Mouse (Mus musculus) MEL-GATA-1-ER (cell line): ENCODE data around the gene Zfp422.
A peak's percentile ranks its signal among the peaks of the same experiment; 100 is the strongest.

Experiments
- DNase-seq: peaks from one replicate; pipeline ENCODE4 v3.0.0-alpha.2; 2012; ENCODE audit warnings: low read depth; ENCODE audit errors: extremely low read depth

The Zfp422 gene

DNA sequence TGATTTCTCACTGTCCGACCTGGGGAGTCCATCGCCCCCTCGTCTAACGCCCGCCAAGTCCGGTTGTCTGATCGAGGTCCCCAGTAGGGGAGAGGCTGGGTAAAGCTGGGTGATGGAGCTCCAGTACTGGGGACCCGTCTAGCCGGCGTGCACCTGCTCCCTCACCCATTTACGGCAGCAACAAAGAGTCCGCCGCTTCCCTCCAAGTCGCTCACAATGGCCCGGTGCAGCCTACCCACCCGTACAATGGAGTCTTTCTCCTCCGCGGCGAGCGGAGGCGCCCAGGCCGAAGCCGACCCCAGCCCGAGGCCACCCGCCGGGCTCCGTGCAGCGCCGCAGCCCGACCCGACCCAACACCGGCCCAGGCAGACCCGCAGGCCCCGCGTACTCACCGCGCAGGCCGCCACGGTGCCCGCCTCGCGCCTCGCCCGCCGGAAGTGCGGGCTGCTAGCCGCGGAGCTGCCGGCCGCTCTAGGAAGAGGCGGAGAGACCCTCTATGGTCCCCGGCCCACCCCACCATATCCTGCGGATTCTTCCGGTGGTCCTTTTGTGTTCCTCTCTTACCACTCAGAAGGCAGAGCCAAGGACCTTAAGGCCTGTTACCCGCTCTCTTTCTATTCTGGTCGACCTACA is at the start of gene Zfp422:
Gene Zfp422 (minus strand): TSS at position 461 of the 633 bp plus-strand sequence.
- DNase-seq, result no peak

DNA sequence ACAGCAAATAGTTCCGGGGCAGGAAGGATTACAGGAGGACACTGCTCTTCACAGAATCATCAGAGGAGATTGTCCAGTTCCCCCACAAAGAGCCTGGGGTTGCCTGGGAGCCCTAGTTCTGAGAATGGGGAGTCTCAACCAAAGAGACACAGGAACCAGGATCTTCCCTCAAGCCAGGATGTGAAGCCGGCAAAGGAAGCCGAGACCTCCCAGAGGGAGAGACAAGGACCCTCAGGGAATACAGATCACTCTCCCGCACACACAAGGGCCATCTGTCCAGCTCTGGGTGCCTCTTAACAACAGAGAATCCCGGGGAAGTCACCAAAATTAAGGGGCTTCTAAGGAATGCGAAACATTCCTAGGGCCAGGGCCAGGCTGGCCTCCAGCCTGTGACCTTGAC is 48.5 kb upstream of the Zfp422 start:
- DNase-seq, result no peak

DNA sequence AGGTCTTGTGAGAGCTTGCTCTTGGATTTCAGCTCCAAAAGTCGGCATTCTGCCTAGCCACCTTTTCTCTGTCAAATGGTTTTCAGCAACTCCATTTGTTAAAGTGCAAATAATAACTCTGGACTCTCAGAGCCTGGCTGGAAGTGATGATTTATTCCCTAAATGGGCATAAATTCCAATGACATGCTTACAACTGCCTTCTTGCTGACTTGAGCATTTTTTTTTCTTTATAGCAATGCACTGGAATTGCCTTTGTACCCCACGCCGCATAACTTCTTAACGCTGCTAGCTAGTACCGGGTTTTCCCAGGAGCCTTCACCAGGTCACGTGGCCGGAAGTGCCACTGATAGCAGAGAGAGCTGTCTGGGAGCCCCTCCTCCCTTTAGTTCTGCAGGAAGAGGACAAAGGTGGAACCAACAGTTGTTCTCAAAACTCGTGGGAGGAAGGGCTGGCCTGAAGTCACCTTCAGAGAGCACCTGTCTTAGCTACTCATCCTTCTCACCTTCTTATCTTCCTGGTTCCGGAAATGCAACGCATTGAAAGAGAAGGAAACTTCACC is 47.6 kb upstream of the Zfp422 start:
- DNase-seq, result no peak

DNA sequence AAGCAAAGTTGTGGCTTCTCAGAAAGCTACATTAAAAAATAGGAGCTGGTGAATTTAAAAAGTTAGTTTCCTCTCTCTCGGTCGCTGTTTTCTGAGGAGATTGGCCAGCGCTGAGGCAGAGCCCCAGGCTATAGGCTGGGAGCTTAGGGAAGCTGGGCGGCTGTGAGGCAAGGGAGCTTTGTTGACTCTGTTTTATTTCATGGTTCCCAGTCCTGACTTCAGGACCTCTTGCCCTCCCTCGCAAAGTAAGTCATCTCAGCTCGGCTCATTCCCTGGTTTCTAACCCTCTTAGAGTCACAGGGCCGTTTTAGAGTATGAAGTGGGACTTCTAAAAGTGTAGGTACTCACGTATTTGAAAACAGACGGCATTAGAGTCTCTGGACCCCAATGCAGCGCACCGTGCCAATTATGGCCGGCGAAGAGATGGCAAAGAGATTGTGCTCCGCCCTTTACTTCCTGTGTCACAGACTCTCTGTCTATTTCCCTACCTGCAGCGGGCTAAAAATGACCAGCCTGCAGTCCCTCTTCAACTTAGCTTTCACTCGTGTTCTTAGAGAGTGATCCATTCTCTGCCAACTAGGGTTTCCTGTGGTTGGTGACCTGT is 45.6 kb upstream of the Zfp422 start:
- DNase-seq, result no peak

DNA sequence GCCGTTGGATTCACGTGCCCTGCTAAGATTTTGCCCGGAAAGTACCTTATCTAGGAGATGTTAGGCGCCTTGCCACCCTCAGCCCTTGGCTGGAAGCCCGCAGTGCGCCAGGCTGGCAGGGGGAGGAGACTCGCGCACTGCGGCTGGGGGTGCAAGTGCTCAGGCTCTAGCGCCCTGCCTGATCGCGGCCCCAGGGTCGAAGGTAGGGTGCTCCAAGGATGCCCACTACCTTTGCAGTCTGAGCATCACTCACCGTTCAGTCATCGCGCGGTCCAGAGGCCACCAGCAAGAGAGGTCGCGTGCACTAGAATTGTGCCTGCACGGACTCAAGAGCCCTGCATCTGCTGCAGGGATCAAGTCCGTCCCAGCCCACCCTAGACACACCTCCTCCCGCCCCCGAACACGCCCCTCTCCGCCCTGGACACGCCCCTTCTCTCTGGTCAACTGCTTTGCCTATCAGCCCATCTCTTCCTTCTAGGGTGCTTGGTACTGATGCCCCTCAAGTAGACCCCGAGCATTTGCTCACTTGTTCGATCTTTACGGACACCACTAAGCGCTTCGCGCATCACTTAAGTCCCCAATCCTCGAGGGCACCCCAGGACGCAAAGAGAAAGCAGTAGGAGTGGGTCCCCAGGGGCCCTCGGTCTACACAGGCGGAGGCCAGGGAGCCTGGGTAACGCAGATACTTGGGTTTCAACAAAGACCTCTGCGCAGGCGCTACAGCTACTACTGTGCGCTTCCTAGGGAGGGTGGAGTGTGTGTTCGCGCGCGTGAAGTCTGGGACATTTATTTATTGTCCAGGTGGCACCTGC is 44.9 kb upstream of the Zfp422 start, which contains the start of gene Rassf4:
Gene Rassf4 (minus strand): TSS at position 482 of the 812 bp plus-strand sequence.
- peak; percentile 54 for DNase-seq

DNA sequence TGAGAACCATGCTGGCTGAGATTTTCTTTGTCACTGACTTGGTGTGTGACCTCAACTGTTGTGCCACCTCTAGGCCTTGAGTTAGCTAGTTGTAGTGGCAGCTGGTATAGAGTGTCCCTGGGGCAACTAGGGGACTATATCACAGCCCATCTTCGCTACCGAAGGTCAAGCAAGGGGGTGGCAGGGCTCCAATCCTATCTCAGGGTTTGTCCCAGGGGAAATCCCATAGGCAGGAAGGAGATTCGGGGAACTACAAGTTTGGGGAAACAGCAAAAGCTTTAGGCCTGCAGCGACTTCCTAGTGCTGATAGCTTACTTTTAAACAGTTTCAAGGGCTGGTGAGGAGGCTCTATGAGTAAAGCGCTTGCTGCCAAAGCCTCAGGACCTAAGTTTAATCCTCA is 43.5 kb upstream of the Zfp422 start:
- no peak for DNase-seq

DNA sequence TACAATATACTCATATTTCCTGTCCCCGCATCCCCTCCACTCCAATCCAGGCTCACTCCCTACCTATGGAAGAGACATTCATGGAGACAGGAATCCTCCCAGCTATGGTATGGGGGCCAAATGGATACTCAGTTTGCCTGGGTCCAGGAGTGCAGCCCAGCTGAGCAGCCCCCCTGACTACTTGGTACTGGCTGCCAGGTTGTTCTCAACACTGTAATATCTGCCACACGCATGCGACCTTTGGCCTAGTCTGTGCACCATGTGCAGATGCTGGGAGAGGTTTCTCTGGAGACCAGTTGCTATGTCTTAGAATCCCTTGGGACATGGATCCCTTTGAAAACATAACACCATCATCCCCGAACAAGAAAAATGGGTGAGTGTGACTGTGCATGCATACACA is 43.0 kb upstream of the Zfp422 start:
- DNase-seq, result no peak

DNA sequence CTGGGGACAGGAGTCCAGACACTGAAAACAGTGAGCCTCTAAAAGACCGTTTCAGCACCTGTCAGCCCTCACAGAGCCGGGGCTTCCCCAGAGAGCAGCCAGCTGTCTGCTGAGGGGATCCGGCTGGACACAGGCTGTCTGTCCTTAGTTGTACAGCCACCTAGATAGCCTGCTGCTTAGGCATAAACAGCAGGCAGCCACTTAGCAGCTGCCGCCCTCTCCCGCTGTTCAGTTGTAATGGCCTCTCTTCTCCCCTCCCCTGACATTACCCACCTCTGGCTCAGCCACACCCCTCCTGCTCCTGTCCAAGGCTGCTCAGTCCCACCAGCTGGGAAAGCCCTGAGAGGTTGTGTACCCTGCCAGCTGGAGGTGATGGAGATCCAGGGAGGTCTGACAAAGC is 42.2 kb upstream of the Zfp422 start:
- DNase-seq, result no peak

DNA sequence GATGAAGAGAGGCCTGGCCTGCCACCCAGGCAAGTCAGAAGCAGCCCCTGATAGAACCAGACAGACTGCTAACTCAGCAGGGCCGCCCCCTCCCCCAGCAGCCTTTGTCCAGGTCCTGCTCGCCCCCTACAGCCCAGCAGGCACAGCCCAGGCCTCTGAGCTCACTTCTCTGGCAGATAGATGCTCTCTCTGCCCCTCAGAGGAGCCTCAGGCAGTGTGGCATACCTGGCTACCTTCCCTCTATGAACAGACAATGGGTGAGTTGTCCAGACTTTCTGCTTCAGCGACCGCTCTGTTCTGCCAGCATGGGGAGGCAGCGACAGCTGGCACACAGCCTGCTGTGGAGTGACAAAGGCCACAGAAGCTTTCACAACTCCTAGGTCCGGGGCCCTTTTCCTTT is 41.3 kb upstream of the Zfp422 start:
- no peak for DNase-seq

DNA sequence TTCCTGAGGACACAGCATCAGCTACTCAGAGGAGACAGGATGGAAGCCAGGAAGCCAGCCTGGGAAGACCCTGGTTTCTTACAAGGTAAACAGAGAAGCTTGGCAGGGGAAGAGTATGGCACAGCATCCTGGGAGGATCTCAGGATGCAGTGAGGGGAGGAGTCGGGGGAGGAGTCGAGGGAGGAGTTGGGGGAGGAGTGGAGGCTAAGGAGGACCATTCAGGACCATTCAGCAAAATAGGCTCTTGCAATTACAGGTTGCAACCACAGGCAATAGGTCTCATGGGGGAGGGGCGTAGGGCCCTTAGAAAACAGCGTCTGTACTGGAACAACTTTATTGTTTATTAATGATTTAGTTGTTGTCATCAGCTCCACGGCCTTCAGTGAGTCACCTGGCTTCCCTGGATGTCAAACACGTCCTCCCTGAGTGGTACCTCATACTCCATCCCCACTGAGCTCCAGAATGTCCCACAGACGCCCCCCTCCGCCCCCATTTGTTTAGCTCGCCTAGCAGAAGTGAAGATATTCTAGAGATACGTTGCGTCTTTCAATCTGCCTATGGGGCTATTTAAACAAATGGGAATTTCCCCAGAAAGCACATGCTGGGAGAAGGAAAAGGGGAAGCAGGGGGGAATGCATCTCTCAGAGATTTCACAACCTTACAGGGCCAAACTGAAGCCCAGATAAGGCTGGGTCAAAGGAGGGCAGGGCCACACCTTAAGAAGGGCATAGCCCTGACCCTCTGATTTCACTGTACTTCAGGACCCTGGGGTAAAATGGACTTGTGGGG is 40.1 kb upstream of the Zfp422 start:
- no peak for DNase-seq

DNA sequence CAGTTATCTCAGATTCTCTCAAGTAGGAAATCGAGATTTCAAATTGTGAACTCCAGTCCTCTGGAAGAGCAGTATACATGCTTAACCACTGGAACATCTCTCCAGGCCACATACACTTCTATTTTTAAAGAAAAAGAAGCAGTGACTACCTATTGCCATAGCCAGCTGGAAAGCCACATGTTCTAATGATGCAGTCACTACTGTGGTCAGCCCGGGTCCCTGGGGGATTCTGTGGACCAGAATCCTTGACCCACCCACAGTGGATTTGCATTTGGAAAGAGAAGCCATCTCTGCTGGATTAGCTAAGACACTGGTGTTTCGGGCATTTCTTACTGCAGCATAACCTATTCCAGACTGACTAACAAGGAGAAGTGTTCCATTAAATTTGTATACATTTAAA is 38.6 kb upstream of the Zfp422 start:
- no peak for DNase-seq

DNA sequence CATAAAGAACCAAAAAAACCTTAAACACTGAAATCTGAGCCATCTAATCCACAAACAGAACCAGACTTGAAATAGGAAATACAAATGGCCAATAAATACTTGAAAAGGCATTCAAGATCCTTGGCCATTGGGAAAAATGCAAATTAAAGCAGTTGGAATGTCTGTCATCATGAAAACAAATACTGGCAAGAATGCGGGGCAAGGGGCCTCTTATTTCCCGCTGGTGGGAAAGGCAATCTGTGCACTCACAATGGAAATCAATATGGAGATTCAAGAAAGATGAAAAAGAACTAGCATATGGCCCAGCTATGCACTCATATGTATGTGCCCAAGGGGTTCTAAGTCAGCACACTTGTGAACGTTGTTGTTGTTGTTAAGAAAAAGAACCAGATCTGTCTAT is 38.1 kb upstream of the Zfp422 start:
- DNase-seq, result no peak

DNA sequence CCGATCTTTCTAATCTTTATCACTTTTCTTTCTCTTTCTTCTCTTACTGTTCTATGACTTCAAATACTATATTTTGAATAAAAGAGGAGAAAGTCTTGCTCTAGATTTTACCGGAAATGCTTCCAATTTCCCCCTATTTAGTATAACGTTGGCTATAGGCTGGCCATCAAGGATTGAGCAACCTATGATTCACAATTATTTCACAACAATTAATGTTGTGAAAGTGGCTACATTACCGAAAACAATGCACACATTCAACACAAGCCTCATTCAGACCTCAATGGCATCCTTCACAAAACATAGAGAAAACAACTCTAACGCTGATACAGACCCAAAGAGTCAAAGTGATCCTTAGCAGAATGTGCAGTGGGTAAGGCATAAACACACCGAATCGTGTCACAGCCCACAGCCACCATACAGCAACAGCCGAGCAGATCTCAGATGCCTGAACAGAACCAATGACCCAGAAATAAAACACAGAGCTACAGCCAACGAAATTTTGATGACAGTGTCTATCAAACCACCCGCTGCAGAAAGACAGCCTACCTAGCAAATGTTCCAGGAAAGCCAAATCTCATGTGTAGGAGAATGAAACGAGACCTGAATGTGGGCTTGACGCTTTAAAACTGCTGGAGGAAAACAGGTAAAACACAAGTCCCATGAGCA is 37.4 kb upstream of the Zfp422 start:
- DNase-seq, result no peak

DNA sequence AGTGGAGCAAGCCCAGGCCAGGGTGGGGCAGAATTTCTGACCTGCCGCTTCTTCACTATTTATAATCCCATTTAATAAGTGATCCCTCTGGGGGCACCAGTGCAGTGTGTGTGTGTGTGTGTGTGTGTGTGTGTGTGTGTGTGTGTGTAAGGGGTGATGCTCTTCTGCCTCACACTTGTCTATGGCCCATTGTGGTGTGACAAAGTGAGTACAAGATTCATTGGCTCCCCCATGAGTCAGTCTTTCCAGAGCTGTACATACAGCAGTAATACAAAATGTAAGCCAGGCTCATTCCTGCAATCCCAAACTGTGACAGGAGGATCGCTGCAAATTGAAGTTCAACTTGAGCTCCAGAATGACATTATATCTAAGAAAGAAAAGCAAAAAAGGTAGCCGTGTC is 36.0 kb upstream of the Zfp422 start:
- DNase-seq, result no peak

DNA sequence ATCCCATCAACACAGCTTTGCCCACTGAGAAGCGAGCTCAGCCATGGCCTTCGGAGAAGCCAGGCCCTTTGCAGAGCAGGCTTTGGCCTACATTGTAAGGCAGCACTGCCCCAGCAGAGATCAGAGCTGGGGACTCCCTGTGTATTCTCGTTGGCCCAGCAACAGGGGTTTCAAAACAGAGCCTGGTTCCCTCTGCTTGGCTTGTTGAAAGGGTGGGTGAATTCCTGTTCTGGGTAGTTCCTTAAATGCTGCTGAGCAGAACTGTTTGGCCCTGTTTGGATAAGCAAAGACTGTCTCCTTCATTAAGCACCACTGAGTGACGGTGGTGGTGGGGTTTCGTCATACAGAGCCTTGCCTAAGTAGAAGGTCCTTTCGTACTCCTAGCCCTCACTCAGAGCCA is 35.2 kb upstream of the Zfp422 start:
- DNase-seq, result no peak

DNA sequence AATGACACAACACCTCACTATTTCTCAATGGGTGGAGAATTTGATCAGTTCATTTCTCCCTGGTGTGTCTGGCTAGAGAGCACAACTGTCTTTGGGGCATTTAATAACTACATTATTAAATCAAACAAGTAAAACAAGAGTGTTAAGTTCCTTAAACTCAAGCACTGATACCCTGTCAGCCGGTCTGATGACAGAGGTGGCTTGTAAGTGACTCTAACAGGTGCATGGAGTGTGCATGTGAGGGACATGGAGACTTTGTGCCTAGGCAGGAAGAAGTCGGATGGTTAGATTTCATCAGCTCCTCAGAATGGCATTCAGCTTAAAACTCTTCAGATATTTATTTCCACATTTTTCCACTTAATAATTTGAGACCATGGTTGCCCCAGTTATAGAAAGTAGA is 34.6 kb upstream of the Zfp422 start:
- no peak for DNase-seq

DNA sequence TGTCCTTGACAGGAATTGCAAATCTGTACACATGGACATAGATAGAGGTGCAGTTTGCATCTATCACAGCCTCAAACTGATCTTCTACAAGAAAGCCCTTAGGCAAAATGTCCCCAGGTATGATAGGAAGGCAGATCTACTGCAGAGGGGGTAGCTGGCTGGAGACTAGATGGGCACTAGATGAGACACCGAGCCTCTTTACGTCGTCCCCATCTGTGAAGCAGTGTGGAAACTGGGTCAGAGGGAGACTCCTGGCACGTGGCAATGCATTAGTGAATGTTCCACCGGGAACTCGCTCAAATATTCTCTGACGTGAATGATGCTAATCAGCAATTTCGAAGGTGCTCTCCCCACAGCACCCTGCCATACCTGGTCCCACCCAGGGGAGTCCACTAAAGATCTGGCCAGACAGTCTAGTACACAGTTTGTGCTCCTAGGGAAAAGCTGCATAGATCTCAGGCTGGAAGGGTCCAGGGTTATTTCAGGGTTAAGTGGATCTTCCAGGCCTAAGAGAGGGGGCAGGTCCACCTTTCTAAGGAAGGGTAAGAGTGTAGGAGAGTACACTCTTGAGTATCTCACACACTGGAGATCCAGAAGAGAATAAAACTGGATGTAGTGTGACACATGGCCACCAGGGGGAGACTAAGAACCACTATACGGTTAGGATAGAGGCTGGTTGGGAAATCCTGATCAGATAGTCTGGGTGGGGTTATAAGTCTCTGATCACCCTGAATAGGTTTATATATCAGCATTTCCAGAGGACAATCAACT is 25.1 kb upstream of the Zfp422 start:
- peak; percentile 5 for DNase-seq

DNA sequence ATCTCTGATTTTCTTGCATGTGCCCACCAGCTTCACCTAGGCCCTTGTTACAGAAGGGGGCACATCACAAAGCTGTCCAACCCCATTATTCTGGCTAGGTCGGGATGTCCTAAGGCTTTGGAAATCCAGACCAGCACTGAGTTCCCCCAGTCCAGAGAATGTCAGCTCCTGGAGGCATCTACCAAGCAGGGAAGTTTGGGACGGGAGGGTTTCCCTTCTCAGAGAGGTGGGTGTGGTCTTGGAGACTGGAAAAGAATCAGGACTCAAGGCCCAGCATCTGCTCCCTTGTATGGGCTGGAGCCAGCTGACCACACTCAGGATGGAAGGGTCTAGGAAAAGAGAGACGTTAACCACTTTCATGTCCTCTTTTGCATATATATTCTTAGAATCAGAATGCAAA is 24.4 kb upstream of the Zfp422 start:
- no peak for DNase-seq

DNA sequence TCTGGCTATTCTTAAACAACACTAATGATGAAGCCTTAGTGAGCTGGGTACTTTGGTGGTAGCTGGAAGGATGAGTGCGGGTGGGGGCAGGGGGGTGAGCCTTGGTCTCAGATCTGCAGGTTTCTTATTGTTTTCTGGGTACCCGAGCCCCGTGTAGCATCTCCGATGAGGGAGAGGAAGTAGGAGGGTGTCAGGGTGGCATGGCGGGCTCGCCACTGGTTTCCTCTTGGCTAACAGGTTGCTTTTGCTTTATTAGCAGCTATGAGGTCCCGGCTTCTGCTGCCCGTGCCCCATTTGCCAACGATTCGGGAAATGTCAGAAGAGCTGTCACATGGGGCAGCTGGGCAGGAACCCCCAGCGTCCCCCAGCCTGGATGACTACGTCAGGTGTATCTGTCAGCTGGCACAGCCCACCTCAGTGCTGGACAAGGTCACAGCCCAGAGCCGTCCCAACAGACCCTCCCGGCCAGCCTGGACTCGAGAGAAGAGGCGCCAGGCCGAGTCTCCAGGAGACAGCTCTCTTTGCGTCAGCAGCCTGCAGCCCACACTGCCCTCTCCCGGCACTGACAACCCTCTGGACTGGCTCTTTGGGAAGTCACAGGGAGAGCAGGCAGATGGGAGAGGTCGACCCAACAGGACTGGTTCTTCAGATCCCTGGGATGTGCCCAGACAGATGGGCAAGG is 22.8 kb upstream of the Zfp422 start:
- no peak for DNase-seq

DNA sequence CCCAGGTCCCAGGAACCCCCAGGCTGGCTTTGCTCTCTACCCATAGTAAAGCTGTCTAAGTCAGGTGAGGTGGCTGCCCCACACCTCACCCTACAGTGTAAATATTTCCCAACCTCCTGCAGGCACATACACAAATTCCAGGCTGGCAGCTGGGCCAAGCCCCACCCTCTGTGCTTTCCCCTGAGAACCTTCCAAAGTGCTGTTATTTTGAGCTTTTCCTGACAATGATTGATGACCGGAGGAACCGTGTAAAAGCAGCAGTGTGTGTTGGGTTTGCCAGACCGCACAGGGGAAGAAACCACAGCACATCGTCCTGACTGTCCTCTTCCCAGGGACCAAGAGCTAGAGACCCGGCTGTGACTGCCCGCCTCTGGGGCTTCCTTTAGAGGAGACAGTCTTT is 21.6 kb upstream of the Zfp422 start, which contains the start of gene Depp1:
Gene Depp1 (plus strand): TSS at position 204 of the 400 bp plus-strand sequence.
- no peak for DNase-seq
